Mouse (Mus musculus): ENCODE results near the gene Mlxipl. TPM values are rescaled to one million over a fixed set of nuclear protein-coding genes. Genes with fewer than 3 reads are reported as not detected.
A peak's percentile ranks its signal among the peaks of the same experiment; 100 is the strongest.

Gene Mlxipl
- polyA plus RNA-seq, 1 experiment from 2014 or later = 0.68 TPM

GRCm38 (mm10) chr5:135075655-135076054 lies 14.0 kb upstream of the Mlxipl start:
- 69% methylated on average over 4 of the region's 4 CpGs for WGBS
- 0 out of 2 replicates have a peak overlapping the region, but pooled peaks have one; percentile 97 for H3K4me3 ChIP-seq (replicated peaks; ENCODE audit: low read depth, low read length)
- H3K4me2 ChIP-seq (ENCODE audit: low read length) = no peak overlapping the region
- H3K27ac ChIP-seq (replicated peaks; ENCODE audit: low read depth, low read length) = no peak overlapping the region
- H3K36me3 ChIP-seq (ENCODE audit: control insufficient read depth, insufficient read depth, low read length) = peaks cover 44% of the 10 kb centered on the region
- DNase-seq (no peak), ATAC-seq (ENCODE audit: low FRiP score, low TSS enrichment) (no peak)
- H3K4me1 ChIP-seq (ENCODE audit: control insufficient read depth, insufficient read depth, low read length) = peaks cover 8% of the 10 kb centered on the region; the same call in 1 of the 2 replicates
- H3K9ac ChIP-seq (replicated peaks; ENCODE audit: low read length) = no peak overlapping the region
- no peaks in the 10 kb centered on the region for H3K9me3 ChIP-seq (ENCODE audit: control insufficient read depth, low read length)
- H3K27me3 ChIP-seq (ENCODE audit: control insufficient read depth, insufficient read depth, low read length) = no peaks in the 10 kb centered on the region

DNA sequence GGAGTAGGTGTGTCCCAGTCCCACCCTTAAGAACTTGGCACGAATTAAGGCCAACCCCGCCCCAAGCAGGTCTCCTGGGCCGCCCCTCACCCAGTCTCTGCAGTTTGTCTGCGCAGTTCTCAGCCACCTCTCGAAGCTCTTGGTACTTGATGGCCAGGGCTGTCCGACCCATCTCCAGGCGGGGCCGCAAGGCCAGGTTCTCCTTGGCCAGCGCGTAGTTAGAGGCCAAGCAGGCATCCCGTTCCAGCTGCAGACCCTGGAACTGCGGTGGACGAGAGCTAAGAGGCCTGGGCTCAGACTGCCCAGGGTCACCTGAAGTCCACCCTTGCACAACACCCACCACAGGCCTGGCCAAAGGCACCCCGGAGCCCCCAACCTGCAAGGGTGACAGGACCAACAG lies 13.3 kb upstream of the Mlxipl start:
- H3K27ac ChIP-seq (replicated peaks; ENCODE audit: low read depth, low read length) = no peak overlapping the region; the same call in 1 of the 2 replicates
- peaks cover 44% of the 10 kb centered on the region for H3K36me3 ChIP-seq (ENCODE audit: control insufficient read depth, insufficient read depth, low read length)
- no peaks in the 10 kb centered on the region for H3K9me3 ChIP-seq (ENCODE audit: control insufficient read depth, low read length)
- WGBS = 92% methylated on average over 14 of the region's 14 CpGs
- DNase-seq (no peak), ATAC-seq (ENCODE audit: low FRiP score, low TSS enrichment) (no peak)
- H3K4me2 ChIP-seq (ENCODE audit: low read length) = peak overlapping the region; percentile 78
- H3K4me1 ChIP-seq (ENCODE audit: control insufficient read depth, insufficient read depth, low read length) = peaks cover 8% of the 10 kb centered on the region; the same call in 1 of the 2 replicates
- peak overlapping the region; percentile 100 for H3K9ac ChIP-seq (replicated peaks; ENCODE audit: low read length)
- H3K4me3 ChIP-seq (replicated peaks; ENCODE audit: low read depth, low read length) = peak overlapping the region; percentile 97
- H3K27me3 ChIP-seq (ENCODE audit: control insufficient read depth, insufficient read depth, low read length) = no peaks in the 10 kb centered on the region

GRCm38 (mm10) chr5:135076931-135077505 lies 12.7 kb upstream of the Mlxipl start:
- DNase-seq (peak; percentile 73), ATAC-seq (ENCODE audit: low FRiP score, low TSS enrichment) (peak; percentile 59)
- Histone ChIP-seq H3K27ac (replicated peaks; ENCODE audit: low read depth, low read length) (peak overlapping the region; percentile 92), H3K27me3 (ENCODE audit: control insufficient read depth, insufficient read depth, low read length) (no peaks in the 10 kb centered on the region), H3K4me1 (ENCODE audit: control insufficient read depth, insufficient read depth, low read length) (peaks cover 8% of the 10 kb centered on the region; the same call in 1 of the 2 replicates), H3K9ac (replicated peaks; ENCODE audit: low read length) (peak overlapping the region; percentile 100), H3K9me3 (ENCODE audit: control insufficient read depth, low read length) (no peaks in the 10 kb centered on the region), H3K4me3 (replicated peaks; ENCODE audit: low read depth, low read length) (peak overlapping the region; percentile 97), H3K36me3 (ENCODE audit: control insufficient read depth, insufficient read depth, low read length) (peaks cover 40% of the 10 kb centered on the region), H3K4me2 (ENCODE audit: low read length) (peak overlapping the region; percentile 78)
- WGBS = 15% methylated on average over 14 of the region's 14 CpGs

DNA sequence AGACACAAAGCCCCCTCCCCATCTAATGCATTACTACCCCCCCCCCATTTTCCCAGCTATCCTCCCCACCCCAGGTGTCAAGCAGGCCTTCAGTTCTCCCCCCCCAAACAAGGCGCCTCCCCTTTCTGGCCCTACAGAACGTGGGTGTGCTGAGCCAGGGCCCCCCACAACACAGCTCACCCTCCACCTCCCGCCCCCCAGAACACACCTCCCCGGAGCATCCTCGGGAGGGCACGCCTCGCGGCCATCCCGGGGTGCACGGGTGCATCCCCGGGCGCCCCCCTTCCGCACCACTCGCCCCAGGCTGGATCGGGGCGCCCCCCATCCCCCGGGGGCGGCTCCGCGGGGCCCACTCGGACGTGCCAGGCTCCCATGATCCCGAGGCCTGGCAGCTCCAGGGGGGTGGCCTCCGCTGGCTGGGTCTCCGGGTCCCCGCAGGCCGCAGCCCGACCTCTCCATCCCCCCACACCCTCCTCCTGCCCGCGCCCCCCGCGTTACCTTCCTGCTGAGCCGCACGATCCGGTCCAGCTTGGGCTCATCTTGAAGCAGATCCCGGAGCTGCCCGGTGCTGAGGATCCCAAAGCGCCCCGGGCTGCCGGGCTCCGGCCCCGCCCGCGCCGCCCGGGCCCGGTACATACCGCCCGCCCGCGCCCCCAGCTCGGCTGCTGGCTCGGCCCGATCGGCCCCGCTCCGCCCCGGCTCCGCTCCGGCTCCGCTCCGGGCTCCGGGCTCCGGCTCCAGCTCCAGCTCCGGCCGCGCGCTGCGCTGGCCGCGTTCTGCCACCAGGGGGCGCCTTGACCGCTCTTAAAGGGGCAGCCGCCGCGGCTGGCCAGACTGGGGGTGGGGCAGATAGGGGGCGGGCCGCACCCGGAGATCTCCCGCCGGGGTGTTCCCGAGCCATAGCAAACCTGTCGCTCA lies 11.9 kb upstream of the Mlxipl start, which contains the start of gene Vps37d:
TSS of gene Vps37d (minus strand) at position 703 of the 918 bp plus-strand sequence.
- H3K9ac ChIP-seq (replicated peaks; ENCODE audit: low read length) = peak within 1 kb of the TSS; percentile 100
- ATAC-seq (ENCODE audit: low FRiP score, low TSS enrichment) = peak; percentile 84
- peak within 1 kb of the TSS; percentile 78 for H3K4me2 ChIP-seq (ENCODE audit: low read length)
- no peaks in the 10 kb centered on the region for H3K27me3 ChIP-seq (ENCODE audit: control insufficient read depth, insufficient read depth, low read length)
- peak within 1 kb of the TSS; percentile 92 for H3K27ac ChIP-seq (replicated peaks; ENCODE audit: low read depth, low read length)
- WGBS = under 1% methylated on average over 72 of the region's 83 CpGs
- H3K36me3 ChIP-seq (ENCODE audit: control insufficient read depth, insufficient read depth, low read length) = peaks cover 32% of the 10 kb centered on the region
- peak within 1 kb of the TSS; percentile 97 for H3K4me3 ChIP-seq (replicated peaks; ENCODE audit: low read depth, low read length)
- H3K4me1 ChIP-seq (ENCODE audit: control insufficient read depth, insufficient read depth, low read length) = peaks cover 8% of the 10 kb centered on the region; the same call in 1 of the 2 replicates
- H3K9me3 ChIP-seq (ENCODE audit: control insufficient read depth, low read length) = no peaks in the 10 kb centered on the region
- peak; percentile 97 for DNase-seq

DNA sequence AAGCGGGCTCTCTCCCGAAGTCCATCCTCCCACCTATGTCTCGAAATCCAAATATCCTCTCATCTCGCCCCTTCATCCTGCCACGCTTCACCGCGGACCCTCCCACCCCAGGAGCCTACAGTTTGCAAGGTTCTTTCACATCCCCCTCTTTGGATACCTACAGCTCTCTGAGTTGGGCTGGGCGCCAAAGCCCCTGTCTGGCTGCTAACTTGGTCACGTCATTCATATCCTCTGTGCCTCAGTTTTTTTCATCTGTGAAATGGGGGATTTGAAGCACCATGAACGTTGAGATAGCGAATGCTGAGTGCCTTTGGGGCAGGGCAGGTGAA lies 11.2 kb upstream of the Mlxipl start:
- H3K9me3 ChIP-seq (ENCODE audit: control insufficient read depth, low read length) = no peaks in the 10 kb centered on the region
- no peaks in the 10 kb centered on the region for H3K27me3 ChIP-seq (ENCODE audit: control insufficient read depth, insufficient read depth, low read length)
- H3K4me1 ChIP-seq (ENCODE audit: control insufficient read depth, insufficient read depth, low read length) = peaks cover 8% of the 10 kb centered on the region; the same call in 1 of the 2 replicates
- H3K4me3 ChIP-seq (replicated peaks; ENCODE audit: low read depth, low read length) = peak overlapping the region; percentile 97
- peak overlapping the region; percentile 100; the same call in 1 of the 2 replicates for H3K9ac ChIP-seq (replicated peaks; ENCODE audit: low read length)
- DNase-seq (no peak), ATAC-seq (ENCODE audit: low FRiP score, low TSS enrichment) (peak; percentile 55)
- peak overlapping the region; percentile 92; the same call in 1 of the 2 replicates for H3K27ac ChIP-seq (replicated peaks; ENCODE audit: low read depth, low read length)
- peak overlapping the region; percentile 78 for H3K4me2 ChIP-seq (ENCODE audit: low read length)
- under 1% methylated on average over 11 of the region's 11 CpGs for WGBS
- peaks cover 26% of the 10 kb centered on the region for H3K36me3 ChIP-seq (ENCODE audit: control insufficient read depth, insufficient read depth, low read length)

DNA sequence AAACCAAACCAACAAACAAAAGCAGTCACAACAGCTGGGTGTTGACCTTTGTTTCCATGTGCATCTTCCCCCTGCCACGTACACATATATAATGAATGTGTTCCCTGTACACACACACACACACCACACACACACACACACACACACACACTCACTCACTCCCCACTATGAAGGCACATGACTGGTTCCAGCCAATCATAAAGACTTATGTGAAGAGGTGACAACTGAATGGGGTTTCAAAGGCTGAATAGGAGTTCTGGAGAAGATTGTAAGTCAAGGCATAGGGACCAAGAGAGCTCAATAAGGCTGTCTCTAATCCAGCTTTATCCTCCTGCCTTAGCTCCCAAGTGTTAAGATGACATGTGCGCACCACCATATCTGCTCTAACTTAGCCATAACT lies 10.1 kb upstream of the Mlxipl start:
- 98% methylated on average over 2 of the region's 2 CpGs for WGBS
- no peak overlapping the region for H3K9ac ChIP-seq (replicated peaks; ENCODE audit: low read length)
- DNase-seq (no peak), ATAC-seq (ENCODE audit: low FRiP score, low TSS enrichment) (no peak)
- no peaks in the 10 kb centered on the region for H3K27me3 ChIP-seq (ENCODE audit: control insufficient read depth, insufficient read depth, low read length)
- no peak overlapping the region for H3K27ac ChIP-seq (replicated peaks; ENCODE audit: low read depth, low read length)
- H3K4me2 ChIP-seq (ENCODE audit: low read length) = no peak overlapping the region
- H3K36me3 ChIP-seq (ENCODE audit: control insufficient read depth, insufficient read depth, low read length) = peaks cover 14% of the 10 kb centered on the region
- H3K9me3 ChIP-seq (ENCODE audit: control insufficient read depth, low read length) = no peaks in the 10 kb centered on the region
- H3K4me3 ChIP-seq (replicated peaks; ENCODE audit: low read depth, low read length) = no peak overlapping the region
- peaks cover 8% of the 10 kb centered on the region; the same call in 1 of the 2 replicates for H3K4me1 ChIP-seq (ENCODE audit: control insufficient read depth, insufficient read depth, low read length)

DNA sequence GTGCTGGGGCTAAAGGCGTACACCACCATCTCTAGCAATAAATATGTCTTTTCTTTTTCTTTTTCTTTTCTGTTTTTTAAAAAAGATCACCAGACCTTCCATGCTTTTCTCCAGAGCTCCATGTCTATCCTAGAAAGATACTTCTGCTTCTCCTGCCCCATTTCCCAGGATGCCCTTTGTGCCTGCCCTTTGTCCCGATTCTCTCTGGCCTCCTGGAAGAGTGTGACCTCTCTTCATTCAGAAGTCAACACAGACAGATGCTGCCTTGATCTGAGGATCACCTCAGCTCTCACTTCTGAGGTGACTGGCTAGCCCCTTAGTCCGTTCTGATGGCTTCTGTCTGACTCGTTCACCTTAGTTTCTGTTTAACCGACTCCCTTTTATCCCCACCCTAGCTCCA lies 9.2 kb upstream of the Mlxipl start:
- Histone ChIP-seq H3K9me3 (ENCODE audit: control insufficient read depth, low read length) (no peaks in the 10 kb centered on the region), H3K4me3 (replicated peaks; ENCODE audit: low read depth, low read length) (no peak overlapping the region), H3K36me3 (ENCODE audit: control insufficient read depth, insufficient read depth, low read length) (peaks cover 5% of the 10 kb centered on the region; the same call in 1 of the 2 replicates), H3K9ac (replicated peaks; ENCODE audit: low read length) (no peak overlapping the region), H3K4me1 (ENCODE audit: control insufficient read depth, insufficient read depth, low read length) (peaks cover 8% of the 10 kb centered on the region; the same call in 1 of the 2 replicates), H3K27ac (replicated peaks; ENCODE audit: low read depth, low read length) (no peak overlapping the region), H3K4me2 (ENCODE audit: low read length) (no peak overlapping the region), H3K27me3 (ENCODE audit: control insufficient read depth, insufficient read depth, low read length) (no peaks in the 10 kb centered on the region)
- DNase-seq (no peak), ATAC-seq (ENCODE audit: low FRiP score, low TSS enrichment) (no peak)
- WGBS = 94% methylated on average over 5 of the region's 5 CpGs

DNA sequence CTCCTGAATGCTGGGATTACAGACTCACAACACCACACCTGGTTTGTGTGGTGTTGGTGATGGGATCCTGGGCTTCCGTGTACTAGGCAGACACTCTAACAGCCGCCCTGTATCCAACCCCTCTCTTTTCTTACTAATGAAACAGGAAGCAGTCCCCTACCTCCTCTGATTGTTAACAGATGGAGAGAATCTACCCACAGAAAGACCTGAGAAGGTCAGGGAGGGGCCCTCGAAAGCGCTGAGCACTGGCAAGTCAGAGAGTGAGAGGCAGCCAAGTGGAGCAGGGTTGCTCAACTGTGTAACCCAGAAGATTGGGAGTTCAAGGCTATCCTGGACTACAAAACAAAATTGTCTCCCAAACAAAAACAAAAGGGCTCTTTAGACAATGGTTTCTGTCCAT lies 2.8 kb upstream of the Mlxipl start:
- H3K9ac ChIP-seq (replicated peaks; ENCODE audit: low read length) = no peak overlapping the region
- H3K27me3 ChIP-seq (ENCODE audit: control insufficient read depth, insufficient read depth, low read length) = peaks cover 24% of the 10 kb centered on the region
- H3K4me2 ChIP-seq (ENCODE audit: low read length) = no peak overlapping the region
- DNase-seq = no peak
- H3K4me3 ChIP-seq (replicated peaks; ENCODE audit: low read depth, low read length) = no peak overlapping the region
- H3K9me3 ChIP-seq (ENCODE audit: control insufficient read depth, low read length) = no peaks in the 10 kb centered on the region
- no peaks in the 10 kb centered on the region for H3K4me1 ChIP-seq (ENCODE audit: control insufficient read depth, insufficient read depth, low read length)
- no peak for ATAC-seq (ENCODE audit: low FRiP score, low TSS enrichment)
- 77% methylated on average over 4 of the region's 4 CpGs for WGBS
- no peak overlapping the region for H3K27ac ChIP-seq (replicated peaks; ENCODE audit: low read depth, low read length)
- no peaks in the 10 kb centered on the region for H3K36me3 ChIP-seq (ENCODE audit: control insufficient read depth, insufficient read depth, low read length)
